In genomic region chr15:7974368-7974767, GRCm38 (mm10) we compare ENCODE assay signal across 11 mouse cellular contexts.
DNase-seq lines count a peak whose midpoint lies in the region; ATAC-seq and TF ChIP-seq lines count a peak whose summit lies in the region.
"Had no signal": no experiment of that assay in that cellular context is flagged by ENCODE, and none has a peak within 500 bp of the region (broad histone marks: within the 10 kb centered on the region; RNA-seq: fewer than 3 reads in every experiment).

No protein-coding gene starts in this region.

- TF ChIP-seq EP300 in ES-Bruce4 (IDR thresholded peaks at IDR 0.05; ENCODE audit: insufficient read depth, low read depth, low read length): no peak
- TF ChIP-seq EP300 in liver, postnatal 0 days (IDR thresholded peaks at IDR 0.05; ENCODE audit: low read depth): no peak

- WGBS in liver, postnatal 0 days (ENCODE audit: insufficient replicate concordance): 82% methylated on average over 8 of the region's 8 CpGs

- TF ChIP-seq CTCF in left cerebral cortex, adult 2 months (IDR thresholded peaks at IDR 0.05): peak; percentile 23
- TF ChIP-seq CTCF in ES-Bruce4 (IDR thresholded peaks at IDR 0.05; ENCODE audit: low read depth, low read length): peak; percentile 76
- TF ChIP-seq CTCF in Patski (IDR thresholded peaks at IDR 0.05): peak; percentile 67
- peak; percentile 47 for TF ChIP-seq CTCF in liver, postnatal 0 days (IDR thresholded peaks at IDR 0.05; ENCODE audit: low read depth)

- H3K27me3 ChIP-seq in ES-Bruce4 (ENCODE audit: control insufficient read depth, insufficient read depth, low read length, poor library complexity, severe bottlenecking) (no peaks in the 10 kb centered on the region), Patski (no peaks in the 10 kb centered on the region)
- no peaks in the 10 kb centered on the region for H3K27me3 ChIP-seq in liver, postnatal 0 days (ENCODE audit: insufficient read depth, low read length)
- H3K27me3 ChIP-seq: heart, embryonic 12.5 days; neural tube, embryonic 13.5 days had no signal

- in situ Hi-C loops in Patski (cut with MboI; ENCODE audit: low pct_unique_long_range_greater_than_20kb): no loop called here

- H3K9ac ChIP-seq in ES-Bruce4 (ENCODE audit: low read depth, poor library complexity, severe bottlenecking): no peak overlapping the region
- no peak overlapping the region for H3K9ac ChIP-seq in liver, postnatal 0 days (replicated peaks)
- H3K9ac ChIP-seq: heart, embryonic 12.5 days; neural tube, embryonic 13.5 days had no signal

- POLR2A ChIA-PET in Patski (lab: Charles Lee): no interaction called here

- no peak for TF ChIP-seq POLR2A in ES-Bruce4 (IDR thresholded peaks at IDR 0.05; ENCODE audit: insufficient read depth, low read length)

- no peaks in the 10 kb centered on the region for H3K9me3 ChIP-seq in ES-Bruce4 (replicated peaks; ENCODE audit: control insufficient read depth, insufficient read depth, low read length, poor library complexity, severe bottlenecking)
- H3K9me3 ChIP-seq in liver, postnatal 0 days (ENCODE audit: low read length): no peaks in the 10 kb centered on the region
- H3K9me3 ChIP-seq: neural tube, embryonic 13.5 days had no signal

- no peak overlapping the region for H3K4me2 ChIP-seq in liver, postnatal 0 days (ENCODE audit: low read depth, low read length)
- H3K4me2 ChIP-seq: heart, embryonic 12.5 days; neural tube, embryonic 13.5 days had no signal

- H3K4me3 ChIP-seq in left cerebral cortex, adult 2 months: no peak overlapping the region
- no peak overlapping the region for H3K4me3 ChIP-seq in ES-Bruce4 (ENCODE audit: low read depth, low read length)
- H3K4me3 ChIP-seq in liver, postnatal 0 days (ENCODE audit: low read depth, low read length): no peak overlapping the region
- H3K4me3 ChIP-seq: heart, embryonic 12.5 days; neural tube, embryonic 13.5 days had no signal

- H3K36me3 ChIP-seq in ES-Bruce4 (ENCODE audit: control insufficient read depth, insufficient read depth, low read length, poor library complexity, severe bottlenecking): no peaks in the 10 kb centered on the region
- H3K36me3 ChIP-seq in liver, postnatal 0 days (replicated peaks; ENCODE audit: insufficient read depth, low read length): no peaks in the 10 kb centered on the region; the same call in 1 of the 2 replicates

- no peak for ATAC-seq in Patski
- ATAC-seq in liver, postnatal 0 days: no peak

- H3K4me1 ChIP-seq in ES-Bruce4 (ENCODE audit: control insufficient read depth, insufficient read depth, low read length): no peaks in the 10 kb centered on the region
- H3K4me1 ChIP-seq in liver, postnatal 0 days (ENCODE audit: insufficient read depth): no peaks in the 10 kb centered on the region
- H3K4me1 ChIP-seq: heart, embryonic 12.5 days; neural tube, embryonic 13.5 days had no signal

- H3K27ac ChIP-seq in left cerebral cortex, adult 2 months: no peak overlapping the region
- H3K27ac ChIP-seq in ES-Bruce4 (ENCODE audit: insufficient read depth, low read length): no peak overlapping the region
- H3K27ac ChIP-seq in liver, postnatal 0 days (ENCODE audit: low read depth): no peak overlapping the region
- H3K27ac ChIP-seq: neural tube, embryonic 13.5 days had no signal

- CTCF ChIA-PET in Patski (lab: Charles Lee): interaction anchor here (0.7 kb wide), 1 partner anchor 10 kb away, joined by 3 read pairs; no protein-coding TSS in a partner anchor

- intact Hi-C loops in left cerebral cortex, adult 2 months (cut with DNase I): no loop called here
- intact Hi-C loops in left cerebral cortex, postnatal 36 days (cut with DNase I): no loop called here

- DNase-seq in left cerebral cortex, adult 2 months (ENCODE audit: extremely low spot score in 1 of 2, low spot score in 2 of 2): no peak
- no peak for DNase-seq in left cerebral cortex, postnatal 36 days (ENCODE audit: low spot score in 2 of 2)
- DNase-seq in Patski (ENCODE audit: low read depth, low spot score): no peak
- no peak for DNase-seq in liver, postnatal 0 days
- no peak for DNase-seq in adrenal gland, adult (ENCODE audit: inconsistent age in 2 of 2, low spot score in 1 of 2)
- DNase-seq in frontal cortex, postnatal 25 days (ENCODE audit: low spot score in 2 of 2): no peak
- DNase-seq: adrenal gland, postnatal 10 days; kidney, adult 11 months had no signal

Comparison
In these comparisons a context has a peak if more than half of its experiments do, and no peak if none do; other contexts are left out.
1. CTCF ChIP-seq: peak in every context shown above with its lines; median percentile 76 in ES-Bruce4; 67 in Patski; 47 in liver, postnatal 0 days; 23 in left cerebral cortex, adult 2 months.